Mouse (Mus musculus) neural tube, embryonic 15.5 days (tissue): Measurements from ENCODE around the gene Tmem218. TPM values are rescaled to one million over a fixed set of nuclear protein-coding genes. Genes with fewer than 3 reads are reported as not detected.

ENCODE experiments used
- ATAC-seq: fragments of 200-750 bp; cut with Nextera tagmentation; 2 replicates; pipeline ENCODE4 v1.8.0; 2017; ENCODE audit warnings: mild to moderate bottlenecking, moderate TSS enrichment, moderate library complexity; ENCODE audit not compliant: low FRiP score
- H3K27ac ChIP-seq: fragments of 300-500 bp; sonication (generic); replicated peaks from 2 replicates; pipeline ENCODE4 v1.5.1; 2015; ENCODE audit warnings: mild to moderate bottlenecking, inconsistent platforms
- H3K27me3 ChIP-seq: fragments of 300-500 bp; sonication (generic); replicated peaks from 2 replicates; pipeline ENCODE4 v1.6.1; 2015; ENCODE audit warnings: inconsistent platforms
- H3K36me3 ChIP-seq: fragments of 300-500 bp; sonication (generic); 2 replicates; pipeline ENCODE4 v1.6.1; 2015; ENCODE audit warnings: inconsistent platforms
- H3K4me1 ChIP-seq: fragments of 300-500 bp; sonication (generic); 2 replicates; pipeline ENCODE4 v1.6.1; 2015; ENCODE audit warnings: inconsistent platforms
- H3K4me2 ChIP-seq: fragments of 300-500 bp; sonication (generic); 2 replicates; pipeline ENCODE4 v1.6.1; 2015; ENCODE audit warnings: inconsistent platforms, mild to moderate bottlenecking, moderate library complexity
- H3K4me3 ChIP-seq: fragments of 300-500 bp; sonication (generic); replicated peaks from 2 replicates; pipeline ENCODE4 v1.5.1; 2015; ENCODE audit warnings: mild to moderate bottlenecking, inconsistent platforms
- H3K9ac ChIP-seq: fragments of 300-500 bp; sonication (generic); replicated peaks from 2 replicates; pipeline ENCODE4 v1.6.1; 2015; ENCODE audit warnings: mild to moderate bottlenecking, inconsistent platforms
- H3K9me3 ChIP-seq: fragments of 300-500 bp; sonication (generic); replicated peaks from 2 replicates; pipeline ENCODE4 v1.6.1; 2016; ENCODE audit warnings: inconsistent platforms
- WGBS: fragments of 180-500 bp; shearing (Covaris S2); methylation state at CpG from one replicate; pipeline ENCODE4 v1.1.7; 2015; ENCODE audit warnings: mixed read lengths; 5-methylcytosine and 5-hydroxymethylcytosine counted together
- polyA plus RNA-seq: library from polyadenylated mRNA; unstranded; fragments of >200 nt; fragmentation: Nextera tagmentation; extraction: Ambion mirVana; gene quantifications from 2 replicates; pipeline ENCODE4 v1.2.1, GENCODE M21; 2015

Tmem218 gene
- polyA plus RNA-seq: 8.0 and 9.4 TPM in 2 replicates

DNA sequence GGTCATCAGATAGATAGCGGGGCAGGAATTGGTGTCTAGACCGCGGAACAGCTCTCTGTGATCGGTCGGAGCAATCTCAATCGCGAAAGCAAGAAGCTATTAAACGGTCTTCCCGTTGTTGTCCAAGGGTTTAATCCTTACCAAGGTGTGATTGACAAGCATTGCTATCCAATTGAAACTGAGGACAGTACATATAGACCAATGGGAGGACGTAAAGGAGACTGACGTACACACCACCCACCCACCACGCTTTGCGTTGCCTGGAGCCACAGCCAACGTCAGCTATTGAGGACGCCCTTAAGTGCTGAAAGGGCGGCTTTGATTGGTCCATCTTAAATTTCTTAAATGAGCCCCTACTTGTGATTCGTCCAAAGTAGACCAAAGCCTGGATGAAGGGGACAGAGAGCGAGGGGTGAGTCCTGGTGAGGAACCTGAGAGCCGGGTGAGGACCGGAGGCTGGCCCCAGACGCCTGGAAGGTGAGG lies at the start of gene Tmem218:
TSS of gene Tmem218 (plus strand) at position 295 of the 483 bp plus-strand sequence.
- Histone ChIP-seq H3K4me2 (peak within 1 kb of the TSS; percentile 68), H3K9me3 (no peaks in the 10 kb centered on the region), H3K27ac (peak within 1 kb of the TSS; percentile 91), H3K4me1 (peaks cover 17% of the 10 kb centered on the region), H3K27me3 (no peaks in the 10 kb centered on the region), H3K9ac (peak within 1 kb of the TSS; percentile 63), H3K36me3 (no peaks in the 10 kb centered on the region), H3K4me3 (peak within 1 kb of the TSS; percentile 59)
- peak; percentile 100 for ATAC-seq
- under 1% methylated on average over 21 of the region's 21 CpGs for WGBS

DNA sequence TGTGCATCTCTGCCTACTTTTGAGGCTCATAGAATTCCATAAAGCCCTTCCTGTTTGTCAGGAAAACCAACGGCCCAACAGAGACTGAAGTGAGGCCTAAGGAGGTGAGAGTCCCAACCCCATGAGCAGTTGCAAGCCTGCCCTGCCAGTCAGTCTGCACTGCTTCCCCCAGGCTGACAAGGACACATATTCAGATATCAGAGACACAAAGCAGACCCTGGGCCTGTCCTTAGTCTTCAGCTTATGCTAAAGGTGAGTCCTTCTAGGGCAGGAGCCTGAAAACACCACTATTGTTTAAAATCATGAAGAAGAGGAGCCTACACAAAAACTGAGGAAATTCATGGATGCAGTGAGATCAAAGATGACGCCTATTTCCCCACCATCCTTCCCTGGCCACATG lies 47.3 kb upstream of the Tmem218 start:
- Histone ChIP-seq H3K9ac (no peak overlapping the region), H3K36me3 (no peaks in the 10 kb centered on the region), H3K27me3 (no peaks in the 10 kb centered on the region), H3K4me1 (0 out of 2 replicates have a peak, but pooled peaks cover 5% of the 10 kb centered on the region), H3K4me3 (no peak overlapping the region), H3K27ac (no peak overlapping the region), H3K9me3 (no peaks in the 10 kb centered on the region), H3K4me2 (no peak overlapping the region)
- no peak for ATAC-seq
- 77% methylated on average over 2 of the region's 2 CpGs for WGBS

DNA sequence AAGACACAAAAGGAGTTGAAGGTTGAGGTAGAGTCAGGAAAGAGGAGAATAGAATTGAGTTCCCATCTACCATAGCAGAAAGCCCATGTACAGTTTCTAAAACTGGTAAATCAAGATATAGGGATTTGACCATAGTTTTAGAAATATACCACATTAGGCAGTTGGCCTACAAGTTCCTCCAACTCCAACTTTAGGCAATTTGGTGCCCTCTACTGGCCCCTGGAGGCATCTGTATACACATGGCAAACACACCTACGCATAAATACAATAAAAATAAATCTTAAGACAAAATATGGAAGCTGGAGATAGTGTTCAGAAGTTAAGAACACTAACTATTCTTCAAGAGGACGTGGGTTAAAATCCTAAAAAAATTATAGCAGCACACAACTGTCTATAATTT lies 41.1 kb upstream of the Tmem218 start:
- Histone ChIP-seq H3K36me3 (no peaks in the 10 kb centered on the region), H3K4me2 (no peak overlapping the region), H3K9ac (no peak overlapping the region), H3K27ac (no peak overlapping the region), H3K27me3 (no peaks in the 10 kb centered on the region), H3K9me3 (no peaks in the 10 kb centered on the region), H3K4me1 (no peaks in the 10 kb centered on the region), H3K4me3 (no peak overlapping the region)
- 72% methylated on average over 2 of the region's 2 CpGs for WGBS
- ATAC-seq: no peak

DNA sequence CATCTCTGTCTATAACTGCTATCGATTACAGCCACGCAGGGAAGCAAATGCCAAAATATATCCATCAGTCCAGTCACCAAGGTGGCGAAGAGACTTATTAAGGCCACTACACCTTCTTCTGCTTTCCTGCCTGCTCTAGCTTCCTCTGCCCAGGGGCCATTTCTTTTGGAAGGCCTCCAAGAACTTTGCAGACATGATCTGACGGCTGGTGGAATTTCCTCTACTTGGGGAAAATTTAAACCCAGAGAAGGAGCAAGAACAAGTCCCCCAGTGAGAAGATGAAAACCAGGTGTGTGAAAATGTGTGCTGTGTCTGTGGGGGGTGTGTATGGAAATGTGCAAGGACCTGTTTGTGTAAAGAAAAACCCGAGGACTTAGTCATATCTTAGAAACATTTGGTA lies 34.6 kb upstream of the Tmem218 start:
- no peak for ATAC-seq
- WGBS: 72% methylated on average over 5 of the region's 5 CpGs
- Histone ChIP-seq H3K36me3 (no peaks in the 10 kb centered on the region), H3K4me2 (no peak overlapping the region), H3K9ac (no peak overlapping the region), H3K27me3 (0 out of 2 replicates have a peak, but pooled peaks cover 5% of the 10 kb centered on the region), H3K27ac (no peak overlapping the region), H3K4me3 (no peak overlapping the region), H3K4me1 (peaks cover 30% of the 10 kb centered on the region), H3K9me3 (no peaks in the 10 kb centered on the region)

DNA sequence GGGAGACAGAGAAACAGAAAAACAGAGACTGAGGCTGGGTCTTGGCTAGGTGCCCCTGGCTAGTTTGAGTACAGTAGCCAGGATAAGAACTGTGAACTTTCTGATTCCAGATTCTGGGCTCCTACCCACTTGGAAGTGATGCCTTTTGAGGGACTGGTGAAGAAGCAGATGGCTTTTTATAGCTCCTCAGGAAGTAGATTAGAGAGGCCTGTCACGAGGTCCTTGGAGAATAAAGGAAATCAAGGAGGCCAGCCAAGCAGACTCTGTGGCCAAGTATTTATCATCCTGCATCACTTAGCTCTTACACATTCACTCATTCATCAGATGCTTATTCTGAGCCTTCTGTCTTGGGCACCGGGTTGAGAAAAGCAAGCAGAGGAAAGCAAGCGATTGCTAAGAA lies 32.0 kb upstream of the Tmem218 start:
- no peak overlapping the region for H3K4me3 ChIP-seq
- H3K27ac ChIP-seq: peak overlapping the region; percentile 23; the same call in 1 of the 2 replicates
- H3K36me3 ChIP-seq: no peaks in the 10 kb centered on the region
- ATAC-seq: no peak
- H3K4me2 ChIP-seq: no peak overlapping the region
- no peaks in the 10 kb centered on the region for H3K9me3 ChIP-seq
- WGBS: 36% methylated on average over 3 of the region's 3 CpGs
- no peak overlapping the region for H3K9ac ChIP-seq
- peaks cover 48% of the 10 kb centered on the region for H3K4me1 ChIP-seq
- 0 out of 2 replicates have a peak, but pooled peaks cover 5% of the 10 kb centered on the region for H3K27me3 ChIP-seq

DNA sequence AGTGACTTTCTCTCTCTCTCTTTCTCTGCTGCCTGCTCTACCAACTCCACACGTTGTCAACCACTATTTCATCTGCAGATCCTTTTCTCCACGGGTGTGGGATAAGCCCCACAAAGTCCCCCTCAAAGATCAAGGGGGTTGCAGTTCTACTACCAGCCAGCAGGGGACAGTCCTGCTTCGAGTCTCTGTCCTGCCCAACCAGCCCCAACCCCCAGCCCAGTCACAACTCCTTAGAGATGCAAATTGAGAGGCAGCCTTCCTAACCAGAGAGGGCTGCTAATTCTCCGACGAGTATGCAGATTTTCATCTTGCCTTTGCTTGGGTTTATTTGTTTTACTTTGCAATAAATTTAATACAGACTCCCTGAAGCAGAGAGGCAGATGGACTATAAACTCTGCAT lies 30.9 kb upstream of the Tmem218 start:
- H3K27ac ChIP-seq: peak overlapping the region; percentile 20; the same call in 1 of the 2 replicates
- WGBS: 3% methylated on average over 5 of the region's 5 CpGs
- H3K4me2 ChIP-seq: no peak overlapping the region

DNA sequence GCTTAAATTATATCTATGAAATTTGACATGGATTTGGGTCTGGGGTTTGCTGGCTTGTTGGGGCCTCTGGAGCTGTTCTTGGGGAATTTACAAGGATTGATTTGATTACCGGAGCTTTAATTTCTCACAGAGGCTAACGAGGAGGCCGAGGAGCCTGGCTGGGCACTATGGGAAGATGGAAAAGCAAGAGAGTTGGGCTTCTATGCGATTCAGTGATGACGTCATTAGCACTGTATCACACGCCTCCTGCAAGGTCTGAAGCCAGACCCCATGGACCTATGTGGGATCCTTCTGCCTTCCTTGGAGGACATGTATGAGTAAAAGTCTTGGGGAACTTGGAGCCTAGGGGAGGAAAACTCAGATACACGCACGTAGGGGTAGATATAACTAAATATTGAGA lies 30.5 kb upstream of the Tmem218 start:
- H3K4me2 ChIP-seq: no peak overlapping the region

More for the DNA sequence above, 30.9 kb upstream of the Tmem218 start:
- no peaks in the 10 kb centered on the region for H3K36me3 ChIP-seq
- H3K9ac ChIP-seq: no peak overlapping the region
- H3K4me3 ChIP-seq: no peak overlapping the region
- H3K9me3 ChIP-seq: no peaks in the 10 kb centered on the region
- peak; percentile 62 for ATAC-seq
- 0 out of 2 replicates have a peak, but pooled peaks cover 5% of the 10 kb centered on the region for H3K27me3 ChIP-seq
- peaks cover 52% of the 10 kb centered on the region for H3K4me1 ChIP-seq

DNA sequence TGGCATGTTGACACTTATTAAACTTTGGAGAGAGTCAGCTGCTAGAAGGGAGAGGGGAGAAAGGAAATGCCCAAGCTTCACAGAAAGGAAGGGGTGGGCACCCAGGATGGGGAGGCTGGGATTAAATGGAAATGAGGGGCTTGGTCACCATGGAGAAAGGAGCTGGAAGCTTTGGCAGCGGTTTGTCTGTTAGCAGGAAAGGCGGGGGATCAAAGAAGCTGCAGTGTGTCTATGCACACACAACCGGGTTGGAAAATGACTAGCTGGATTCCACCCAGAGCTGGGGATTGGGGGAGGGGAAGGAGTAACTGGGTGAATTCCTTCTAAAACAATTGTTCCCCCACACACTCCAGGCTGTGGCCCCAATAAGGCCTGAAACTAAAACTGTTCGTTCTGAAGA lies 29.1 kb upstream of the Tmem218 start:
- H3K4me3 ChIP-seq: no peak overlapping the region
- H3K27ac ChIP-seq: peak overlapping the region; percentile 60
- 14% methylated on average over 4 of the region's 4 CpGs for WGBS
- no peak overlapping the region for H3K4me2 ChIP-seq
- peak; percentile 30; the same call in 1 of the 2 replicates for ATAC-seq
- 0 out of 2 replicates have a peak, but pooled peaks cover 3% of the 10 kb centered on the region for H3K27me3 ChIP-seq
- H3K9ac ChIP-seq: no peak overlapping the region
- no peaks in the 10 kb centered on the region for H3K9me3 ChIP-seq
- peaks cover 52% of the 10 kb centered on the region for H3K4me1 ChIP-seq
- no peaks in the 10 kb centered on the region for H3K36me3 ChIP-seq

More for the DNA sequence above, 30.5 kb upstream of the Tmem218 start:
- peaks cover 52% of the 10 kb centered on the region for H3K4me1 ChIP-seq
- no peaks in the 10 kb centered on the region for H3K36me3 ChIP-seq
- H3K9ac ChIP-seq: no peak overlapping the region
- ATAC-seq: 0 out of 2 replicates have a peak, but pooled peaks have one; percentile 38
- 0 out of 2 replicates have a peak, but pooled peaks cover 5% of the 10 kb centered on the region for H3K27me3 ChIP-seq
- no peak overlapping the region for H3K4me3 ChIP-seq
- no peaks in the 10 kb centered on the region for H3K9me3 ChIP-seq
- H3K27ac ChIP-seq: peak overlapping the region; percentile 20; the same call in 1 of the 2 replicates
- 41% methylated on average over 8 of the region's 8 CpGs for WGBS

DNA sequence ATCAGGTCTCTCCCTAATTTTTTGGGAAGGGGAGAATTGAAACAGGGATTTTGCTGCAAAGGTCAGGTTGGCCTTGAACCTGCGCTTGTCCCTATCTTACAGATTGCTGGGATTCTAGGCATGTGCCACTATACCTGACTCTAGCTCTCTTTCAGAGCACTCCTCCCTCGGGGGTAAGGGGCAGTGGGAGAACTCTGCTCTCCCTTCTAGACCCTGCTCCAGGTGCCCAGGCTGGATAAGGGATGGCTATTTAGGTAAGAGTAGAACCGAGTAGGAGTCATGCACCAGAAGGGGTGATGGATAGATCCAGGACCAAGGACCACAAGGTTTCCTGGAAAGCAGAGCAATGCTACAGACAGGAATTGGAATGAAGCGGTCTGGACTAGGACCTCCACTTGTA lies 28.4 kb upstream of the Tmem218 start:
- Histone ChIP-seq H3K4me2 (no peak overlapping the region), H3K4me3 (no peak overlapping the region), H3K27ac (0 out of 2 replicates have a peak overlapping the region, but pooled peaks have one; percentile 7), H3K9me3 (no peaks in the 10 kb centered on the region), H3K27me3 (0 out of 2 replicates have a peak, but pooled peaks cover 3% of the 10 kb centered on the region), H3K4me1 (peaks cover 52% of the 10 kb centered on the region), H3K9ac (no peak overlapping the region), H3K36me3 (no peaks in the 10 kb centered on the region)
- WGBS: 91% methylated on average over 4 of the region's 4 CpGs
- ATAC-seq: no peak

DNA sequence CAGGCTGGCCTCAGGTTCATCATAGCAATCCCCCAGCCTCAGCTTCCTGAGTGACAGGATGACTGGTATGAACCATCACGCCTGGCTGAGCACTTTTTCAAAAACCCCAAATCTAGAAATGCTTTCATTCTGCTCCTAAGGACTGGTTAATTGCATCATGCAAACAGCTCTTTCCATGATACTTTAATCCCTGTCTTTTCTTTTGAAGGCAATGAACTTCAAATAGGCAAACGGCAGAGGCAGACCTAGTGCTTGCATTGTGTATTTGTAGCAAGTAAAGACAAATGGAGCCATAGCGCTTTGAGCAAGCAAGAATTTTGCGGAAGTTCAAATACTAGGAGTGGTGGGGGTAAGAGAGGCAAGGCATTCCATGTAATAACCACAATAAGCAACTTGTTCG lies 26.4 kb upstream of the Tmem218 start:
- H3K4me1 ChIP-seq: peaks cover 43% of the 10 kb centered on the region
- H3K4me2 ChIP-seq: no peak overlapping the region

DNA sequence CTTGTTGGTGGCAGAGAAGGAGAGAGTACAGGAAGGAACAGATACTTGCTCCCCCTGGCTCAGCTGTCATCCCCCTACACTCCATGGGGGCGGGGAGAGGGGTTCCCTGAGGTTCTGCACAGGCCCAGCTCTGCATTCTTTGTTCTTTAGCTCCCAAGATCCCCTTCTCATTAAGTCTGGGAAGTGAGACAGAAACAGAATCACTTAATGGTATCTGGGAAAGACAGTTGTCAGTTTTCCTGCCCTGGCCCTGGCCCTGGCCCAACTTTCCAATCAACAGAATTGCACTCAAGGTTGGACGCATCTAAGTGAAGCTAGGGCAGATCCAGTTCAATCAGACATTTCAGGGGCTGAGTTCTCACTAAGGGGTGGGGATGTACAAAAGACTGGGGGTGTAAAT lies 24.8 kb upstream of the Tmem218 start:
- ATAC-seq: no peak

More for the DNA sequence above, 26.4 kb upstream of the Tmem218 start:
- Histone ChIP-seq H3K9ac (no peak overlapping the region), H3K9me3 (no peaks in the 10 kb centered on the region), H3K36me3 (no peaks in the 10 kb centered on the region), H3K27me3 (no peaks in the 10 kb centered on the region), H3K4me3 (no peak overlapping the region), H3K27ac (0 out of 2 replicates have a peak overlapping the region, but pooled peaks have one; percentile 37)
- ATAC-seq: no peak
- 64% methylated on average over 5 of the region's 5 CpGs for WGBS

DNA sequence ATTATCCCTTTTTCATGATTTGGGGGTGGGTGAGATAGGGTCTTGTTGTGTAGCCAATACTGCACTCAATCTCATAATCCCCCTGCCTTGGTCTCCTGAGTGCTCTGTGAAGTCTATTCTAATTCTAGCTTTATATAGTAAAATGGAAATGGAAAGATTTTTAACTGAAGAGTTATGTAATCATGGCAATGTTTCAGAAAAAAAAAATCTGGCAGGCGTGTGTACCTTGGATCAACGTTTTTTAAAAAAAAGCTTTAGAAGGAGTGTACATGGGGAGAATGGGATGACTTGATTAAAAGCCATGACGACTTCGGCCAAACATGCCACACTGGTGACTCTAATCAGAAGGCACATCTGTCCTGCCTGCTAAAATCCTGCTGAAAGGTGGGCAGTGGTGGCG lies 20.6 kb upstream of the Tmem218 start:
- ATAC-seq: no peak
- Histone ChIP-seq H3K4me1 (0 out of 2 replicates have a peak, but pooled peaks cover 4% of the 10 kb centered on the region), H3K27ac (no peak overlapping the region), H3K36me3 (no peaks in the 10 kb centered on the region), H3K4me2 (no peak overlapping the region), H3K9me3 (no peaks in the 10 kb centered on the region), H3K9ac (no peak overlapping the region), H3K27me3 (no peaks in the 10 kb centered on the region), H3K4me3 (no peak overlapping the region)
- WGBS: 88% methylated on average over 5 of the region's 5 CpGs

More for the DNA sequence above, 24.8 kb upstream of the Tmem218 start:
- H3K4me3 ChIP-seq: no peak overlapping the region
- no peaks in the 10 kb centered on the region for H3K27me3 ChIP-seq
- peaks cover 28% of the 10 kb centered on the region; the same call in 1 of the 2 replicates for H3K4me1 ChIP-seq
- no peaks in the 10 kb centered on the region for H3K9me3 ChIP-seq
- H3K36me3 ChIP-seq: no peaks in the 10 kb centered on the region
- no peak overlapping the region for H3K9ac ChIP-seq
- no peak overlapping the region for H3K27ac ChIP-seq
- 79% methylated on average over 2 of the region's 2 CpGs for WGBS
- H3K4me2 ChIP-seq: no peak overlapping the region
